Mouse (Mus musculus) embryo, embryonic 10 days (tissue): ENCODE measurements around the gene Syn3.

ENCODE experiments used
- DNase-seq: peaks from one replicate; pipeline ENCODE4 v3.0.0-alpha.2; 2015; ENCODE audit warnings: low spot score

The Syn3 gene

DNA sequence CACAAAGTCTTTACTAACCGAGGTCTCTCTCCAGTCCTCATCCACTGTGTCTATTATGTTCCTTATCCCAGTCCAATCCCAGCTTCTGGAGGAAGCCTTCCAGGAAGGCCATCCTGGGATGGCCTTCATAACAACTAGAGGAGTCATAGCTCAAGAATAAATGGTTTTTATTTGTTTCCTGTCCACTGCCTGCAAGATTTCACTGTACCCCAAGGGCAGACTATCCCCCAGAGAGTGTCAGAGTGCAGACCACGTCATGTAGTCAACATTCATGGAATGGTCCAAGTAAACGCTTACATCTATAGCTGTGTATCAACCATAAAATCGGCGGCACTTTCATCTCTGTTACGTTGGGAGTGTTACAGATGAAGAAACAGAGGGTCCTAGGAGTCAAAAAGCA is 295.5 kb downstream of the Syn3 start:
- DNase-seq = no peak

DNA sequence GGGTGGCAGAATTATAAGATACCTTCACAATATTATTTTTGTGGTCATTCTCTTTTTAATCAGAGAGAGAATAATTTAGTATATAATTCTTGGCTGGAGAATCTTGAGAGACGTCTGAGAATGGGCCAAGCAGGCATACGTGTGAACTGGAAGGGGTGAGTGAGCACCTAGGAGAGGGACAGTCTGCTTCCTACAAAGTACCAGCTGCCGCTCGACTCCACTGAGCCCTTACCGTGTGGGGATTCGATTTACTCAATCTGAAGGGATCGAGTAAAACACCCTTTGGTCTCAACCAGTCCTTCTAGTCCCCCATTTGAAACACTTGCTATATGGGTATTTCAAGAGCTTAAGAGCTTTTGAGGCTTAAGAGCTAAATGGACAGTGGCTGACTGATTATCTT is 296.9 kb downstream of the Syn3 start:
- no peak for DNase-seq

GRCm38 (mm10) chr10:86201006-86201405 is 297.7 kb downstream of the Syn3 start:
- no peak for DNase-seq

DNA sequence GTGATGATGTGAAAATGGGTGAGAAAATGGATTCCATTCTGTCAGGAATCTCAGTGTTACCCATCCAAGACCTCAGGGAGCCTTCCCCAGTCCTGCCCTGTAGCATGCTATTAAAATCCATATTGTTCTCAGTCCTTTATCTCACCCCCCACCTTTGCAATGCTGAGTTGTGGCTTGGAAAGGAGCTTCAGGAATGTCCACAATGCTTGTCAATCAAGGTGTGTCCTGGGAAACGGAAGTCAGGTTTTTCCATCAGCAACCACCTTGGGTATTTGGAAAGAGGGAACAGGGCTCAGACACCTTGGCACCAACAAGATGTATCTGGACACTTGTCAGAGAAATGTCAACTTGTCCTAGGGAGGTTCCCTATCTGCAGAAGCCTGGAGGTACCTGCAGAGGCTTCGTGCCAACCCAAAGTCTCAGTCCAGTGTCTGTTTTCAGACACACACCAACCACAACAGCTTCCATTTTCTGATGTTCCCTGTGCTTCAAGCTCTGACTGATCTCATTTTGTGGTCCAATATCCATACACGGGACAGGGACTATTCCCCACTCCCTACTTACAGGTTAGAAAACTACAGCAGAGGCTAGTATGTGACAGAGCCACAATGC is 302.2 kb downstream of the Syn3 start:
- DNase-seq = no peak

DNA sequence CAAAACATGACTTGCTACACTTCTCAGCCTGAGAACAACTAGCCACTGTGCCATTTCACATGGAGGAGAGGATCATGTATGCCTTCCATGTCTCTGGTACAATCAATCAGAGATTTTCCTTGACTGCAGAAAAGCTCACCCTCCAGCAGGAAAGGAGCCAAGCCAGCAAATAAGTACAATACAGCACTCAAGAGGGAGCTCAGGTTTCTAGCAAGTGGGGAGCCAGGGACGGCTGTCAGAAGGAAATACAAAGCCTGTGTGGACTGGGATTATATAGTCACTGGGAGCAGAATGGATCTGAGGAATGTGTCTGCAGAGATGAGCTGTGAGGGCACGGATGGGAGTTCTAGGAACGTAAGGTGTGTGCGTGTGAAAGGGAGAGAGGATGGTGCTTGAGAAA is 304.0 kb downstream of the Syn3 start:
- no peak for DNase-seq

- DNase-seq = no peak
Observed at GRCm38 (mm10) chr10:86193863-86194434, 304.7 kb downstream of the Syn3 start.

DNA sequence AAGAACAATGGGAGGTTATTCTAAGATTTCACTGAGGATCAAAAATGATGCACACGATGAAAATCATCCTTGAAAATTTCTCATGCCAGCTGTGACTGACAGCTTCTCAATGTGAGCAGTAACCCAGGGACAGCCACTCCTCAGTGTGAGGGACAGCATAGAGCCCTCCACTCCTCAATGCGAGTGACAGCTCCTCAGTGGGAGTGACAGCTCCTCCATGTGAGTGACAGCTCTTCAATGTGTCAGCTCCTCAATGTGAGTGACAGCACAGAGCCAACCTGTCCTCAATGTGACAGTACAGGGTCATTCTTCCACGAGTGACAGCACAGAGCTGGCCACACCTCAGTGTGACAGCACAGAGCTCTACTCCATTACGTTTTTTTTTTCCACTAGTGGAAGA is 310.1 kb downstream of the Syn3 start:
- no peak for DNase-seq

GRCm38 (mm10) chr10:86187881-86188280 is 310.8 kb downstream of the Syn3 start:
- no peak for DNase-seq

DNA sequence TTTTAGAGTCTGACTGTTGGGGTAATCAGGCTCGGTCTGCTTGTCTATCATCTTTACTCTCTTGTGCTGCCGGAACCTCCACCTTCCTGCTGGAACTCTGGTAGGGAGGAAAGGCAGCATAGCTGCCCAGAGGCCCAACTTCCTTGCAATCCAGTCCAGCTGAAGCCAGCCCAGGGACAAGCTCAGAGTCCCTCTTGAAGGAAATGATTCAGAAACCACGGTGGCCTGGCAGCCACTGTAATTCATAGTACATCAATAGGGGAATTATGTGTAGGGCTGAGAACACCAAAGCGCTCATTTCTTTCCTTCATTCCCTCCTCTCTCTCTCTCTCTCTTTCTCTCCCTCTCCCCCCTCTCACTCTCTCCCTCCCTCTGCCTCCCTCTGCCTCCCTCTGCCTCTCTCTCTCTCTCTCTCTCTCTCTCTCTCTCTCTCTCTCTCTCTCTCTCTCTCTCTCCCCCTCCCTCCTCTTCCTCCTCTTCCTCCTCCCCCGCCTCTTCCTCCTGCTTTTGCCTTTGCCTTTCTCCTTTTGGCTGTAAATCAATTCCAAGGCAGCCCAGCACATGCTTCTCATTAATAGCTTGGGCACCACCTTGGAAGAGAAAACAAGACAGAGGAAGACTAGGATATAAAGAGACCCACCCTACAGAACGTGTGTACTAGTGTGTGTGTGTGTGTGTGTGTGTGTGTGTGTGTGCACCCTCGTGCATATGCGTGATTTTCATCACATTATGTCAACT is 315.4 kb downstream of the Syn3 start:
- no peak for DNase-seq

DNA sequence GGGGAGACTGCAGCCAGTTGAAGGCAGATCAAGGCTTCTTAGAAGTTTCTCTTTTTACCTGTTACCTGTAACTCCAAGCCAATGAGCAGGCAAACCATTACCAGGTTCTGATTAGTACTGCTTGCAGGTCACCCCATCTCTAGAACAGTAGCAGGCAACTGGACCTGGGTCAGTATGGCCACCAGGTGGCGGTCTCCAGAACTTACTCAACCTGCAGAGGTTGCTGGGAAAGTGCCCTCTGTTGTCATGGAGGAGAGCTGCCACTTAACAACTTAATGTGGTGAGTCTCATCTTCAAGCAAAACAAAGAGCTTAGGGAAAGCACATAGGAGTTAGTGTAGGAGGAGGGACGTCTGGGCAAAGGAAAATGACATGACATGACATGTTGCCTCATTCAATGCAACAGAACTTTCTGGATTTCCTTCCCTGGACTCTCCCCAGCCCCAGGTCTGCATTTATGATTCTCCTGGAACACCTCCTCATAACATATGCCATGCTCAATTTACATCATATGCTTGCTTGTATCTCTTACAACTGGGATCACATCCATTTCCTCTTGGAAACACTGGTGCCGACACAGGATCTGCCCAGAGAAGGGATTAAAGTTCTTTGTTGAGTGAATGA is 316.4 kb downstream of the Syn3 start:
- peak; percentile 63 for DNase-seq

DNA sequence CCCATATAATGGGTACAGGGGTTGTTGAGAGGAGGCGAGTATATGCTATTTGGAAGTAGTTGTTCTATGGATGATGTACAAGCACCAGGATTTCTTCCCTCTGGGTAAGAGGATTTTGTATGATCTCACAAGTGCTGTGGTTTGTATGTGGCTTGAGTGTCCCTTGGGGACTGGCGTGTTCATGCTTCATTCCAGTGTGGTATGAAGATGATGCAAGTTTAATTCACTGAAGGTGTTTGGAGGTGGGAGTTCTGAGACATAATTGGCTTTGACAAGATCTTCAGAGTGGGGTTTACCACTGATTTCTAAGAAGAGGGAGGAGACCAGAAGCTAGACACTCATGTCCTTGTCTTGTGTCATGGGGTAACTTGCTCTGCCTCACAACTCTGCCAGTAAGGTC is 322.3 kb downstream of the Syn3 start:
- DNase-seq = no peak

GRCm38 (mm10) chr10:86174017-86174416 is 324.7 kb downstream of the Syn3 start:
- no peak for DNase-seq

- no peak for DNase-seq
Observed at GRCm38 (mm10) chr10:86173284-86173683, 325.4 kb downstream of the Syn3 start.

- no peak for DNase-seq
Observed at GRCm38 (mm10) chr10:86171246-86171645, 327.4 kb downstream of the Syn3 start.

DNA sequence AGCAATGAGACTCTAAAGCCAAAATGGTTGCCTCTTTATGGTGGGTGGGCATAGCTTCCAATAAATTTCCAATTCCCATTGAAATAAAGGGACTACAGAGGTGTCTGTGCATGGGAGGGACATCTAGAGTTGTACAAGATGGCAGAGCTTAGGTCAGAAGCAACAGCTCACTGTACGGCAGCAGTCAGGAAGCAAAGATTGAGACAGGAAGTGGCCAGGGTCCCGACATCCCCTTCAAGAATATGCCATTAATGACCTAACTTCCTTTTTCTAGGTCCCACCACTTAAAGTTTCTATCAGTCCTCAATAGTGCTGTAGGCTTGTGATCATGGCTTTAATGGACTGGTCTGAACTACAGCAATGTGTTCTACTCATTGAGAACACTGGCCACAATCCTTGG is 330.6 kb downstream of the Syn3 start:
- no peak for DNase-seq

DNA sequence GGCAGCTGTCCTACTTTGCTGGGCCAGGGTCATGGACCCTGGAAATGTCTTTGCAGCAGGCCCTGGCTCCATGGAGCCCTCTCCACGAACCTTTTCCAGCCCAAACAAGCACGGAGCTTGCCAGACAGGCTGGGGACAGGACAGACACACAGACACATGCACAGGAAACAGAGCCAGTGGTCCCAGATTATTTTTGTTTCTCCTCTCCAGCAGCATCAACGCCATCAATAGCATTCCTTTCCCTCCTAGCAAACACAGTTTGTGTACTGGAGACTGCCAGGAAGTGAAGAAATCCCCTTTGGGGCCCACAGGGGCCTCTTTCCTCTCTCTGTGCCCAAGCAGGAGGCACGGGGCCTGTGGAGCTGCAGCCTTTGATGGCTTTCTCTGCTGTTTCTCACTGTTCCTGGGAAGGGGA is 331.8 kb downstream of the Syn3 start:
- DNase-seq = peak; percentile 42

DNA sequence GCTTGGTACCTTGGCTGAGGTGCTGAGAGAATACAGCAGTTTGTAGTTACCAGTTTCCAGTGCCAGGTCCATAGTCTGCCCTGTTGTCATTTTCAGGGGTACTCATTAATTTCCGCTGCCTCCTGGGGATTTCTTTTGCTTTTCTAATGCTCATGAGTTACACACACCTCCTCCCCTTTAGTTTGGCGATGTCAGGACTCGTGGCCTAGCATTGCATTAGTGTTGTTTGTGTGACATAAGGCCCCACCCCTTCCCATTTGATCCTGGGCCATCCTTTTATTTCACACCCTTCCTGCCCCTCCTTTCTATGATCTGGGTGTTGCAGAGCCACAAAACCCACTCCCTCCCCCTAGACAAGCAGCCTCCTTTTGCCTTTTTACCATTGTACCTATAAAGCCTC is 334.6 kb downstream of the Syn3 start:
- no peak for DNase-seq

DNA sequence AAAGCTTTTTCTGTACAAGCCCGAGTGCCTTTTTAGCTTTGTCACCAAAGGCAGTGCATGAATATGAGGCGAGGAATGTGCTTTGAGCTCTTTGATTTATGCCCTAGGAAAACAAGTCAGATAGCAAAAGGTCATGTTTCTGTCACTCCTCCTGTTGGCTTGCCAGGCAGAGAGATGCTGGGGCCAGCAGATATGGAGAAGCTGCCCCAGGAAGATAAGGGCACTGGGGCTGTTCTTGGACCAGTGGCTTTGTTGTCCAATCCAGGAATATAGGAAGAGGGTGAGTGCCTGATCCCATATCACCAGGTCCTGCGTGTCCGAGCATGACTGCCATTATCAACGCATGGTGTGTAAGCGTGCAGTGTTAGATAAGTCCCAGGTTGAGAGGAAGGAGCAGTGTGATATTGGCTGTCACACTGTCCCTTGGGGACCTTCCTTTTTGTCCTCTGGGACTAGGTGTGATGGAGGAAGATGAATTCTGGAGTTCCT is 336.9 kb downstream of the Syn3 start:
- no peak for DNase-seq

DNA sequence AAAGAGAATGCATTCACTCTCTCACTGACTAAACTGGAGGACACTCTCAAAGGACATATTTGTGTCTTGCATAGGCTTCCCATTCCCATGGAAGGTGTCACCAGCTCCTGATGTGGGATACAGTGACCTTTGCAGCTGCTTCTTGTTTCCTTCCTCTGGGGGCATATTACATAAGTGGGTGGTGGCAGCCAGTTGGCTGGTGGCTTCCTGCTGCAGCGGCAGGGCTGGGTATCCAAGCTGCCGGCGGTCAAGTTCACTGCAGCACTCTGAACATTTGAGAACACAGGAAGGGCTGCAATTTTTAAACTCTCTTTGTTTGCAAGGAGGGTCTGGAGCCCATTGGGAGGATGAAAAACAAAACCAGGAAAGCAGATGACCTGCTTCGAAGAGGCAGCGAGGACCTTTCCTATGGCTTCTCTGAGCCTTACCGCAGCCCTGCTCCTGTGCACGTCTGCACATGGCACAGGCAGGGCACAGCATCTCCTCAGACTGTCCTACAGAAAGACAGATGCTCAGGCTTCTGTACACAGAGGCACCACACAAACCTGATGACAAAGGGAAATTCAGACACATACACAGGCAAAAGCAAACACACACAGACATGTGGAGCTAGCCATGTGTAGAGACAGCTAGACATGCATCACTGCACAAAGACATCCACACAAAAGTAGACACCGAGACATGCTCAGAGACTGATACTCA is 340.3 kb downstream of the Syn3 start:
- DNase-seq = peak; percentile 21

DNA sequence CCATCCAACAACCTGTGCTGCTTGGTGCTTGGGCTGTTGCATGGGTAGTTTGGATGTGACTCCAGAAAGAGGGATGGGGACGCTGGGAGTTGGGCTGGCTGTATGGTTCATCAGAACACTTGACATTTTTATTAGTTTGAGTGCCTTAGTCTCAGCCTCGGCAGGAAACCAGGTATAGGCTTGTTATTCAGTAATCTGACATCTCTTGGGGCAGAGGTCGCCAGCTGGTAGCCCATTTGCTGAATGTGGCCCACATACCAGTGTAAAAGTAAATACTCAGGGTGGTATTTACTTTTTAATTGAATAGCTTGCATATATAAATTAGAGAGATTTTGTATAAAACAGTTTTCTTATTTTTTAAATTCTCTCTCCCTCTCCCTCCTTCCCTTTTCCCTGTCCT is 343.4 kb downstream of the Syn3 start:
- DNase-seq = no peak

DNA sequence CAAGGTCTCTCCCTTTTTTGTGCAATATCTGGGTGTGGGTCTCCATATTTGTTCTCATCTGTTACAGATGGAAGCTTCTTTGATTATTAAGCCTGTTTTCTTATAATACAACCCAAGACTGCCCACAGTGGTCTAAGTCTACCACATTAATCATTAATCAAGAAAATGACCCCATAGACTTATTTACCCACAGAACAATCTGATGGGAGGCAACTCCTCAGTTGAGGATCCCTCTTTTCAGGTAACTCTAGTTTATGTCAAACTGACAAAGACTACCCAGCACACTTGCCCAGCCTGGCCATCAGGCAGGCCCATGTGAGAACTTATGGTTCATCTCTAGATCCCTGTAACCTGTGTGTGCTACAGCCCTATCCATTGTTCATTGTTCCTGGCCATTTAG is 345.5 kb downstream of the Syn3 start:
- no peak for DNase-seq

- no peak for DNase-seq
Observed at GRCm38 (mm10) chr10:86151357-86151756, 347.3 kb downstream of the Syn3 start.
